Mouse (Mus musculus) erythroblast, embryonic 14.5 days (primary cell): Measurements from ENCODE around the gene Herpud2.

ENCODE experiments used
- GATA1 ChIP-seq: IDR thresholded peaks from 2 replicates; pipeline ENCODE4 v1.6.1; 2012; ENCODE audit warnings: low read length, inconsistent platforms, mixed read lengths
- TAL1 ChIP-seq: IDR thresholded peaks from 3 replicates; pipeline ENCODE4 v1.6.1; 2012; ENCODE audit warnings: low read length, inconsistent platforms, mixed read lengths

DNA sequence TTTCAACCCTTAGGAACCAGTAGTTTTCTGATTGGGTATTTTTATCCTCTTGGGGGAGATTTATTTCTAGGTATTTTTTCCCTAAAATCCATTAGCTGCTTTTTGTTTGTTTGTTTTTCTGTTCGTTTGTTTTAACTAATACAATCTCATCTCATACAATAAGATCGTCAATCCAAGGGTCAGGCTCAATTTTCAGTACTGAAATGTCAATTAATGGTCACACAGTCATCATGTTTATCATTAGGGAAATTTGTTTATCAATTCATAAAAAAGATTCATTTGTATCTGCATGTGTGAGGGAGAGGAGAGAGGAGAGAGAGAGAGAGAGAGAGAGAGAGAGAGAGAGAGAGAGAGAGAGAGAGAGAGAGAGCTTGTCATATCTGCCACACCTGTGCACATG, 62.5 kb downstream of the Herpud2 start, which contains the start of gene Gm10181:
- TF ChIP-seq TAL1: no peak
- TF ChIP-seq GATA1: no peak
